Mouse (Mus musculus) bone marrow macrophage, adult 2 months (primary cell): ENCODE results near the gene Trappc10.

Source experiments
- CTCF ChIP-seq: IDR thresholded peaks from 2 replicates; pipeline ENCODE4 v1.5.1; 2012; ENCODE audit warnings: low read depth, mild to moderate bottlenecking, low read length, moderate library complexity
- POLR2A ChIP-seq: IDR thresholded peaks from 2 replicates; pipeline ENCODE4 v1.6.1; 2012; ENCODE audit warnings: mild to moderate bottlenecking, low read depth, low read length, borderline replicate concordance

- TF ChIP-seq CTCF (no peak), POLR2A (no peak)
These were observed 103.6 kb downstream of the Trappc10 start for GRCm38 (mm10) chr10:78140843-78141242.
